Comparison of ENCODE assay signal across 13 mouse cellular contexts in the genomic region with DNA sequence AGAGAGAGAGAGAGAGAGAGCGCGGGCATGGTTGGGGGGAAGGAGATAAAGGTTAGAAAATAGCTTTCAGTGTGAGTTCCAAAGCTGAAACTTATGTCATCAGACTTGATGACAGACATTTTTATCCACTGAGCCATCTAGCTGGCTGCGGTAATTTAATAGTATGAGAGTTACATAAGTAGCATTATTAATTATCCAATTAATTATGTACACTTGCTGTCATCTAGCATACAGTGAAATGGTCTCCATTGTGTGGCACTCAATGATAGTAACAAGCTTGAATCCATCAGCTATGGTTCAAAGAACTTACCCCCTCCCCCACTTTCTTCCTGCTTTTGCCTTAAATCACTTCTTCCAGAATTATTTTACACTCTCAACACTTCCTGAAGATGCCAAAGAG.
"Had no signal": no experiment of that assay in that cellular context is flagged by ENCODE, and none has a peak within 500 bp of the region (broad histone marks: within the 10 kb centered on the region; RNA-seq: fewer than 3 reads in every experiment).

No protein-coding gene starts in this region.

- DNase-seq: kidney, adult 2 months; kidney, postnatal 36 days; layer of hippocampus, postnatal 36 days; lung, adult 18-20 months; midbrain, embryonic 14.5 days; right cerebral cortex, postnatal 14 days; thymus, adult 18-20 months; thymus, postnatal 14 days had no signal

- H3K9ac ChIP-seq: kidney, embryonic 15.5 days; limb, embryonic 12.5 days; liver, embryonic 14.5 days; neural tube, embryonic 12.5 days had no signal

- H3K36me3 ChIP-seq: kidney, embryonic 15.5 days; limb, embryonic 12.5 days; midbrain, embryonic 10.5 days; neural tube, embryonic 12.5 days had no signal

- H3K4me1 ChIP-seq: neural tube, embryonic 12.5 days had no signal

- H3K4me2 ChIP-seq: kidney, embryonic 15.5 days; limb, embryonic 12.5 days; neural tube, embryonic 12.5 days had no signal

- H3K27ac ChIP-seq: kidney, embryonic 15.5 days; limb, embryonic 12.5 days; liver, embryonic 14.5 days; midbrain, embryonic 10.5 days; neural tube, embryonic 12.5 days had no signal

- H3K9me3 ChIP-seq: kidney, embryonic 15.5 days; limb, embryonic 12.5 days; midbrain, embryonic 10.5 days; neural tube, embryonic 12.5 days had no signal

- H3K27me3 ChIP-seq: kidney, embryonic 15.5 days; limb, embryonic 12.5 days; neural tube, embryonic 12.5 days had no signal

- H3K4me3 ChIP-seq: kidney, embryonic 15.5 days; limb, embryonic 12.5 days; midbrain, embryonic 10.5 days; neural tube, embryonic 12.5 days had no signal
